ENCODE assay signal across 7 mouse cellular contexts in the genomic region with DNA sequence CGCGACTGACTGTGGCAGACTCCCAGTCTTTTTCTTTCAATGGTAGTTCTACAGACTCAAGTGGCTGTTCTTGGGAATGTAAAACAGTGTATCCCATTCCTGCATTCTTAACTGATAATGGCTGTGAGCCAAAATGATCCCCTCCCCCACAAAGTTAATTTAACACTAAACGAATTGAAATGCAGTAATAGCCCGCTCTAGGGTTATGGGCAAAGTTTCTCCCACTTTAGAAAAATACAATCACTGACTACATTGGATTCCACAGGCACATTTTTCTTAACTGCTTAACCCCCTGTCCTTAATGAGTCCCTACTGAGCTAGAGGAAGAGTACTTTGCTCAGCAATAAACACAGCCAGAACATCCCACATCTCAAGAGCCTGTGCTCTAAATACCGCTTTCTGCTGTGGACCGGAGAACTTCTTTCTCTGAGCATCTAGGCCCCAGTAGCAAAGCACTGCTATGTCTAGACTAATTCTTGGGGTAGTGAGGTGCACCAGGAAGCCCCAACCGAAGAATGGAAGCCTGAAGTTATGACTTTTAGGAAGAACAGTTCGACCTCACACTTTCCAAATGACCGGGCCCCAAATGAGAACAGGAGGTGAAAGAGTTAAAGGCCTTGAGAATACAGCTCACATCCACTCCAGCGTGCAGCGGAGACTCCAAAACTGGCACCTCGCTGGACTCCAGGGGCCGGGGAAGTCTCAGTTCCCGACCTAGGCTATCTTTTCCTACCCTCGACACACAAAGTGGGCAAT. TPM values are rescaled to one million over a fixed set of nuclear protein-coding genes. Genes with fewer than 3 reads are reported as not detected.
DNase-seq lines count a peak whose midpoint lies in the region; ATAC-seq lines count a peak whose summit lies in the region.

No protein-coding gene starts in this region.

- peak overlapping the region; percentile 94 for H3K9ac ChIP-seq in lung, embryonic 16.5 days (ENCODE audit: low read length)
- H3K9ac ChIP-seq in hindbrain, embryonic 13.5 days = peak overlapping the region; percentile 76
- peak overlapping the region; percentile 83 for H3K9ac ChIP-seq in liver, embryonic 15.5 days

- H3K4me2 ChIP-seq in lung, embryonic 16.5 days (ENCODE audit: low read depth, low read length) = peak overlapping the region; percentile 60
- H3K4me2 ChIP-seq in hindbrain, embryonic 13.5 days = peak overlapping the region; percentile 83
- peak overlapping the region; percentile 99 for H3K4me2 ChIP-seq in liver, embryonic 15.5 days

- H3K27ac ChIP-seq in lung, embryonic 16.5 days (ENCODE audit: low read length) = peak overlapping the region; percentile 95
- peak overlapping the region; percentile 87 for H3K27ac ChIP-seq in hindbrain, embryonic 13.5 days
- H3K27ac ChIP-seq in liver, embryonic 15.5 days (replicated peaks) = peak overlapping the region; percentile 82

- peaks cover 10% of the 10 kb centered on the region for H3K36me3 ChIP-seq in lung, embryonic 16.5 days (ENCODE audit: control insufficient read depth, insufficient read depth, low read length)
- H3K36me3 ChIP-seq in hindbrain, embryonic 13.5 days = peaks cover 12% of the 10 kb centered on the region
- H3K36me3 ChIP-seq in liver, embryonic 15.5 days (replicated peaks) = peaks cover 11% of the 10 kb centered on the region

- 3% methylated on average over 15 of the region's 15 CpGs for WGBS in lung, embryonic 16.5 days
- WGBS in hindbrain, embryonic 13.5 days = 11% methylated on average over 15 of the region's 15 CpGs
- WGBS in liver, embryonic 15.5 days (ENCODE audit: insufficient replicate concordance) = 14% methylated on average over 15 of the region's 15 CpGs

- H3K4me3 ChIP-seq in lung, embryonic 16.5 days (ENCODE audit: low read length) = peak overlapping the region; percentile 84
- peak overlapping the region; percentile 60 for H3K4me3 ChIP-seq in hindbrain, embryonic 13.5 days
- H3K4me3 ChIP-seq in liver, embryonic 15.5 days (replicated peaks) = peak overlapping the region; percentile 81

- H3K27me3 ChIP-seq in lung, embryonic 16.5 days (ENCODE audit: control insufficient read depth, insufficient read depth, low read depth, low read length) = no peaks in the 10 kb centered on the region
- peaks cover 6% of the 10 kb centered on the region; the same call in 1 of the 2 replicates for H3K27me3 ChIP-seq in hindbrain, embryonic 13.5 days
- peaks cover 11% of the 10 kb centered on the region; the same call in 1 of the 2 replicates for H3K27me3 ChIP-seq in liver, embryonic 15.5 days

- peaks cover 34% of the 10 kb centered on the region for H3K4me1 ChIP-seq in lung, embryonic 16.5 days (replicated peaks; ENCODE audit: control insufficient read depth, insufficient read depth, low read length)
- H3K4me1 ChIP-seq in hindbrain, embryonic 13.5 days (replicated peaks) = peaks cover 33% of the 10 kb centered on the region
- H3K4me1 ChIP-seq in liver, embryonic 15.5 days (replicated peaks) = peaks cover 47% of the 10 kb centered on the region

- DNase-seq in lung, adult 18-20 months = no peak
- DNase-seq in brain, adult 2 months (ENCODE audit: low read depth, low spot score) = peak; percentile 16
- no peak for DNase-seq in layer of hippocampus, postnatal 10 days (ENCODE audit: low spot score in 2 of 2)

- ATAC-seq in lung, embryonic 16.5 days (ENCODE audit: low read depth) = peak; percentile 11; the same call in 1 of the 2 replicates
- peak; percentile 34; the same call in 1 of the 2 replicates for ATAC-seq in hindbrain, embryonic 13.5 days (ENCODE audit: low FRiP score)
- no peak for ATAC-seq in liver, embryonic 15.5 days (ENCODE audit: insufficient read depth)
- no peak for ATAC-seq in erythroid progenitor cell, adult 5-6 weeks (replicated peaks; ENCODE audit: low FRiP score, poor library complexity, severe bottlenecking)

- no peaks in the 10 kb centered on the region for H3K9me3 ChIP-seq in lung, embryonic 16.5 days (ENCODE audit: control insufficient read depth, low read length)
- H3K9me3 ChIP-seq in hindbrain, embryonic 13.5 days = no peaks in the 10 kb centered on the region
- H3K9me3 ChIP-seq in liver, embryonic 15.5 days (replicated peaks) = no peaks in the 10 kb centered on the region

RNA-seq across cellular contexts. Expression of gene Txndc5, which starts 1.4 kb away (rescaled TPM):
- 237 and 238 TPM in 2 replicates for polyA plus RNA-seq in lung, embryonic 16.5 days (2015; fragmentation: Nextera tagmentation; extraction: Ambion mirVana)
- 81.0 and 85.4 TPM in 2 replicates for polyA plus RNA-seq in hindbrain, embryonic 13.5 days (2015; fragmentation: Nextera tagmentation; extraction: Ambion mirVana)
- 79.1 and 92.0 TPM in 2 replicates for polyA plus RNA-seq in liver, embryonic 15.5 days (2015; fragmentation: Nextera tagmentation; extraction: Ambion mirVana)
- 8.6 and 11.7 TPM in 2 replicates for total RNA-seq in erythroid progenitor cell, adult 5-6 weeks (2015; ENCODE audit: low replicate concordance)
- total RNA-seq in erythroid progenitor cell, adult 5-6 weeks (2017; ENCODE audit: low replicate concordance) = 4.6 and 8.6 TPM in 2 replicates
- 10 to 100 TPM; 48.5 to 53.3 TPM for total RNA-seq in layer of hippocampus, postnatal 10 days (2021)

Comparison
In these comparisons a context has a peak if more than half of its experiments do, and no peak if none do; other contexts are left out.
1. ATAC-seq: peak in lung, embryonic 16.5 days (single experiment) and hindbrain, embryonic 13.5 days (single experiment); none in liver, embryonic 15.5 days (single experiment) and erythroid progenitor cell, adult 5-6 weeks (single experiment).
2. Peak in every context shown above with its lines, with median percentiles within 50 percentile points of each other: H3K27ac ChIP-seq, H3K4me2 ChIP-seq, H3K4me3 ChIP-seq and H3K9ac ChIP-seq.